16 mouse cellular contexts compared by ENCODE assay signal in genomic region chr12:44197873-44198525, GRCm38 (mm10). TPM values are rescaled to one million over a fixed set of nuclear protein-coding genes. Genes with fewer than 3 reads are reported as not detected.
DNase-seq lines count a peak whose midpoint lies in the region; ATAC-seq lines count a peak whose summit lies in the region.
"Had no signal": no experiment of that assay in that cellular context is flagged by ENCODE, and none has a peak within 500 bp of the region (broad histone marks: within the 10 kb centered on the region; RNA-seq: fewer than 3 reads in every experiment).

No protein-coding gene starts in this region.

- H3K4me3 ChIP-seq in intestine, embryonic 15.5 days (replicated peaks) = no peak overlapping the region
- H3K4me3 ChIP-seq in midbrain, embryonic 11.5 days (ENCODE audit: low read depth, low read length) = no peak overlapping the region
- H3K4me3 ChIP-seq: embryonic facial prominence, embryonic 12.5 days; forebrain, embryonic 13.5 days; gastrocnemius, adult 2 months; hindbrain, embryonic 15.5 days; neural tube, embryonic 12.5 days had no signal

- H3K9ac ChIP-seq in intestine, embryonic 15.5 days = no peak overlapping the region
- no peak overlapping the region for H3K9ac ChIP-seq in midbrain, embryonic 11.5 days (ENCODE audit: low read length)
- H3K9ac ChIP-seq: embryonic facial prominence, embryonic 12.5 days; forebrain, embryonic 13.5 days; hindbrain, embryonic 15.5 days; neural tube, embryonic 12.5 days had no signal

- peak; percentile 81 for ATAC-seq in intestine, embryonic 15.5 days
- no peak for ATAC-seq in midbrain, embryonic 11.5 days (ENCODE audit: low FRiP score)
- ATAC-seq in activated CD4-positive, CD25-positive, alpha-beta regulatory T cell, adult 4 months = no peak
- ATAC-seq: forebrain, embryonic 13.5 days had no signal

- H3K9me3 ChIP-seq in intestine, embryonic 15.5 days = no peaks in the 10 kb centered on the region
- H3K9me3 ChIP-seq in midbrain, embryonic 11.5 days (ENCODE audit: control insufficient read depth, low read length) = no peaks in the 10 kb centered on the region
- H3K9me3 ChIP-seq: embryonic facial prominence, embryonic 12.5 days; forebrain, embryonic 13.5 days; hindbrain, embryonic 15.5 days; neural tube, embryonic 12.5 days had no signal

- H3K4me2 ChIP-seq in intestine, embryonic 15.5 days (replicated peaks) = no peak overlapping the region
- H3K4me2 ChIP-seq in midbrain, embryonic 11.5 days = no peak overlapping the region
- H3K4me2 ChIP-seq: embryonic facial prominence, embryonic 12.5 days; forebrain, embryonic 13.5 days; hindbrain, embryonic 15.5 days; neural tube, embryonic 12.5 days had no signal

- no peaks in the 10 kb centered on the region for H3K27me3 ChIP-seq in intestine, embryonic 15.5 days (replicated peaks)
- H3K27me3 ChIP-seq in midbrain, embryonic 11.5 days (ENCODE audit: control insufficient read depth, insufficient read depth, low read length) = no peaks in the 10 kb centered on the region
- H3K27me3 ChIP-seq: embryonic facial prominence, embryonic 12.5 days; forebrain, embryonic 13.5 days; hindbrain, embryonic 15.5 days; neural tube, embryonic 12.5 days had no signal

- DNase-seq in kidney, postnatal 10 days = peak; percentile 7
- no peak for DNase-seq in kidney, adult 18-20 months
- DNase-seq in c-Kit-positive CD71-negative TER-119-negative erythroid progenitor cells, embryonic 14.5 days (ENCODE audit: low read depth) = peak; percentile 31
- DNase-seq in lung, postnatal 36 days = peak; percentile 32
- no peak for DNase-seq in midbrain, embryonic 11.5 days (ENCODE audit: low spot score, missing footprints)
- DNase-seq: cerebellum, adult 9-11 months; gastrocnemius, adult 2 months; kidney, postnatal 14 days; layer of hippocampus, postnatal 36 days; midbrain, embryonic 14.5 days had no signal

- WGBS in intestine, embryonic 15.5 days = 52% methylated on average over 4 of the region's 4 CpGs
- 74% methylated on average over 4 of the region's 4 CpGs for WGBS in midbrain, embryonic 11.5 days

- no peaks in the 10 kb centered on the region for H3K4me1 ChIP-seq in intestine, embryonic 15.5 days (replicated peaks)
- H3K4me1 ChIP-seq in midbrain, embryonic 11.5 days (ENCODE audit: control insufficient read depth, insufficient read depth, low read length) = no peaks in the 10 kb centered on the region
- H3K4me1 ChIP-seq: embryonic facial prominence, embryonic 12.5 days; forebrain, embryonic 13.5 days; hindbrain, embryonic 15.5 days; neural tube, embryonic 12.5 days had no signal

- H3K36me3 ChIP-seq in intestine, embryonic 15.5 days = no peaks in the 10 kb centered on the region
- H3K36me3 ChIP-seq in midbrain, embryonic 11.5 days (ENCODE audit: control insufficient read depth, insufficient read depth, low read length) = no peaks in the 10 kb centered on the region
- H3K36me3 ChIP-seq: embryonic facial prominence, embryonic 12.5 days; hindbrain, embryonic 15.5 days had no signal

- no peak overlapping the region for H3K27ac ChIP-seq in intestine, embryonic 15.5 days
- H3K27ac ChIP-seq in midbrain, embryonic 11.5 days (ENCODE audit: low read depth, low read length) = no peak overlapping the region
- H3K27ac ChIP-seq: embryonic facial prominence, embryonic 12.5 days; forebrain, embryonic 13.5 days; gastrocnemius, adult 2 months; hindbrain, embryonic 15.5 days; neural tube, embryonic 12.5 days had no signal

RNA-seq across cellular contexts. Expression of gene Dnajb9, which starts 12.1 kb away (rescaled TPM):
- polyA plus RNA-seq in intestine, embryonic 15.5 days (2015; fragmentation: Nextera tagmentation; extraction: Ambion mirVana) = 25.0 and 28.3 TPM in 2 replicates
- polyA plus RNA-seq in midbrain, embryonic 11.5 days (2014; fragmentation: Nextera tagmentation; extraction: Ambion mirVana) = 30.6 and 35.0 TPM in 2 replicates
- 1 to 10 TPM; 8.7 to 9.0 TPM for polyA plus RNA-seq in activated CD4-positive, CD25-positive, alpha-beta regulatory T cell, adult 4 months (2017; shearing (Covaris generic))

RNA-seq across cellular contexts. Expression of gene Pnpla8, which starts 23.2 kb away (rescaled TPM):
- polyA plus RNA-seq in intestine, embryonic 15.5 days (2015; fragmentation: Nextera tagmentation; extraction: Ambion mirVana) = 53.8 and 57.5 TPM in 2 replicates
- 95.6 and 107 TPM in 2 replicates for polyA plus RNA-seq in midbrain, embryonic 11.5 days (2014; fragmentation: Nextera tagmentation; extraction: Ambion mirVana)
- polyA plus RNA-seq in activated CD4-positive, CD25-positive, alpha-beta regulatory T cell, adult 4 months (2017; shearing (Covaris generic)) = 10 to 100 TPM; 23.4 to 25.4 TPM

Comparison
In these comparisons a context has a peak if more than half of its experiments do, and no peak if none do; other contexts are left out.
1. DNase-seq: peak in kidney, postnatal 10 days (single experiment), c-Kit-positive CD71-negative TER-119-negative erythroid progenitor cells, embryonic 14.5 days (single experiment) and lung, postnatal 36 days (single experiment); none in kidney, adult 18-20 months (single experiment) and midbrain, embryonic 11.5 days (single experiment).